Mouse (Mus musculus): Measurements from ENCODE around the gene Scaf1. TPM values are rescaled to one million over a fixed set of nuclear protein-coding genes. Genes with fewer than 3 reads are reported as not detected.

The Scaf1 gene
- polyA plus RNA-seq, 1 experiment = not detected

GRCm38 (mm10) chr7:44984833-44985164, 31.4 kb downstream of the Scaf1 start:
- no peak overlapping the region for H3K4me3 ChIP-seq (ENCODE audit: insufficient read depth, low read depth, low read length)
- TF ChIP-seq POLR2A (IDR thresholded peaks at IDR 0.05; ENCODE audit: insufficient read depth, low read depth, low read length) (no peak), CTCF (IDR thresholded peaks at IDR 0.05; ENCODE audit: insufficient read depth, low read depth, low read length) (no peak)
- H3K4me1 ChIP-seq (ENCODE audit: control insufficient read depth, insufficient read depth, low read length) = peaks cover 20% of the 10 kb centered on the region
- WGBS = 38% methylated on average over 3 of the region's 3 CpGs
- H3K27ac ChIP-seq (ENCODE audit: insufficient read depth, low read depth, low read length) = no peak overlapping the region

DNA sequence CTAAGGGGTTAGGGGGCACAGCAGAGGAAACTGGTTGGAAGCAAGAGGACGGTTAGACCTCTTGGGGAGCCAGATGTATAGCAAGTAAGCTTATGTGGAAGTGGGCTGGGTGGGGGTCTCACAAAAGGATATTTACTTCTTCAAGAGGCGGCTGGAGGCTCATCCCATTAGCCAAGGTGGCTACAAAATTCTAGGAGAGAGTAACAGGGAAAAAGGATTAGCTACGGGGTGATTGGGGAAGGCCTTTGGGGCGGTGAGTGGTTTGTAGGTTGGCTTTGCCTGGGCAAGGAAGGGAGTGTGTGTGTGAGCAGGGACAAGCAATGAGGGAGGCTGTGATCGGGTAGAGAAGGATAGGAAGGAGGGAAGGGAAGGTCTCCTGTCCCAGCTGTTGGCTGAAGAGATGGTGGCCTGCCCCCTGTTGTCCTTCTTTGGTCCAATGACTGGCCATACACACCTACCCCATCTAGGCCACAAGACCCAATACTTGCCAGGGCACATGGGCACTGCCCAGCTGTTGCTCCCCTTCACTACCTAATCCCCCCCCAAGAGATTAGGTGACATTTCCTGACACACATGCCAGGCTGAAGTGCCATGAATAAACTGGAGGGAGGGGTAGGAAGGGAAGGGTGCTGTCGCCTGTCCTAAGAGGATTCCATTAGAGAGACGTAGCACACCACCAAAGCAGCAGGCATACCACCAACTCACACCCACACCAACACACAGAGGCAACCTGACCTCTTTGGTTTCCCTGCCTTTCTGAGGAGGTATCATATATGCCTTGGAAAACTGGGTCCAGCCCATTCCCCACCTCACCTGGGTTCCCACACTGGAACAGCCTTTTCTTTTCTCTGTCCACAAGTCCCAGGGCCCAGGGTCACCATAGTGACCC, 32.0 kb downstream of the Scaf1 start:
- H3K4me1 ChIP-seq (ENCODE audit: control insufficient read depth, insufficient read depth, low read length) = peaks cover 20% of the 10 kb centered on the region
- H3K27ac ChIP-seq (ENCODE audit: insufficient read depth, low read depth, low read length) = no peak overlapping the region
- no peak overlapping the region for H3K4me3 ChIP-seq (ENCODE audit: insufficient read depth, low read depth, low read length)
- WGBS = 63% methylated on average over 7 of the region's 7 CpGs
- TF ChIP-seq CTCF (IDR thresholded peaks at IDR 0.05; ENCODE audit: insufficient read depth, low read depth, low read length) (no peak), POLR2A (IDR thresholded peaks at IDR 0.05; ENCODE audit: insufficient read depth, low read depth, low read length) (no peak)

DNA sequence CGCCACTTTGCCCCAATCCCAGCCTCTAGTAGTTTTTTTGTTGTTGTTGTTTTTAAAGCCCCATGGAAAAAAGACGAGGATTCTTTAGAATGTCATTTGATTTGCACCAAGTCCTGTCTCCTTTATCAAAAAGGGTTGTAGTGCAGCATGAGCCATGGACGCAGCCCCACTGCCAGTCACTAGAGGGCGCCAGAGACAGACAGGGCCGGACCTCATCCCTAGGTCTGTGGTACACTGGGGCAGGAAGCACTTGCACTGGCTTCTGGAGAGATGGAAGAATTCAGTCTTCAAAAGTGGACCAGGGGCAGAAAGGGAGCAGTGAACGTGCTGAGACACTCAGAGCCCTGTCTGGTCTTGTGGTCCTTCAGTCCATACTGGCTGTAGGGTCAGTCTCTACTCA, 33.1 kb downstream of the Scaf1 start:
- TF ChIP-seq POLR2A (IDR thresholded peaks at IDR 0.05; ENCODE audit: insufficient read depth, low read depth, low read length) (no peak), CTCF (IDR thresholded peaks at IDR 0.05; ENCODE audit: insufficient read depth, low read depth, low read length) (peak; percentile 85)
- no peak overlapping the region for H3K27ac ChIP-seq (ENCODE audit: insufficient read depth, low read depth, low read length)
- H3K4me1 ChIP-seq (ENCODE audit: control insufficient read depth, insufficient read depth, low read length) = peaks cover 18% of the 10 kb centered on the region
- WGBS = 23% methylated on average over 6 of the region's 6 CpGs
- no peak overlapping the region for H3K4me3 ChIP-seq (ENCODE audit: insufficient read depth, low read depth, low read length)

- WGBS = 95% methylated on average over 8 of the region's 8 CpGs
- peaks cover 14% of the 10 kb centered on the region for H3K4me1 ChIP-seq (ENCODE audit: control insufficient read depth, insufficient read depth, low read length)
- TF ChIP-seq POLR2A (IDR thresholded peaks at IDR 0.05; ENCODE audit: insufficient read depth, low read depth, low read length) = no peak
- TF ChIP-seq CTCF (IDR thresholded peaks at IDR 0.05; ENCODE audit: insufficient read depth, low read depth, low read length) = no peak
- H3K4me3 ChIP-seq (ENCODE audit: insufficient read depth, low read depth, low read length) = no peak overlapping the region
- no peak overlapping the region for H3K27ac ChIP-seq (ENCODE audit: insufficient read depth, low read depth, low read length)
Observed at GRCm38 (mm10) chr7:44981539-44981938, 34.6 kb downstream of the Scaf1 start.

DNA sequence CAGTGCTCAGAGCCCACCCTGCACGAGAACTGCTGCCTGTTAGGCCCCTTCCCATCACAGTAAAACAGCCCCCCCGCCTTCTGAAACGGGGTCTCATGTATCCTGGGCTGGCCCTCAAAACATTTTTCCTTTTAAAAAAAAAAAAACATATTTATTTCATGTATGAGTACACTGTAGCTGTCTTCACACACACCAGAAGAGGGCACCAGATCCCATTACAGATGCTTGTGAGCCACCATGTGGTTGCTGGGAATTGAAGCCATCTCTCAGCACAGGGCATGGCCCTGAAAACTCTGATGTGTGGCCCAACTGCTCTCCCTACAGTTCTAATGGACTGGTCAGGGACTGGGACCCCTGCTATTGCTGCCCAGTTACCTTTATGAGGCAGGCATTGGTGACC, 37.9 kb downstream of the Scaf1 start:
- Histone ChIP-seq H3K27ac (ENCODE audit: insufficient read depth, low read depth, low read length) (no peak overlapping the region), H3K4me3 (ENCODE audit: insufficient read depth, low read depth, low read length) (no peak overlapping the region), H3K4me1 (ENCODE audit: control insufficient read depth, insufficient read depth, low read length) (peaks cover 8% of the 10 kb centered on the region; the same call in 1 of the 2 replicates)
- 88% methylated on average over 3 of the region's 3 CpGs for WGBS
- no peak for TF ChIP-seq CTCF (IDR thresholded peaks at IDR 0.05; ENCODE audit: insufficient read depth, low read depth, low read length)
- TF ChIP-seq POLR2A (IDR thresholded peaks at IDR 0.05; ENCODE audit: insufficient read depth, low read depth, low read length) = no peak

DNA sequence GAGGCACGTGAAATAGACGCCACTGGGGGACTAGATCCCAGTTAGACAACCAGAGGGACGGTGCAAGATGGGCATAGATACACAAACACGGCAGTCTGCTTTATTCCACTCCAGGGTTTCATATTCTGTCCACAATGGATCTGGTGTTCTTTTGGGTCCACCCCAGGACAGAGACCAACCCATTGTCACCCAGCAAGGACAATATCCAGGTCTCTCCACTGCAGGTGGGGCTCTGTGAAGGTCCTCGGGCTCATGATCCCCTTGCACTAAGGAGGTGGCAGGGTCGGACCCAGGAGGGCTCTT, 41.1 kb downstream of the Scaf1 start:
- WGBS = 11% methylated on average over 6 of the region's 6 CpGs
- Histone ChIP-seq H3K27ac (ENCODE audit: insufficient read depth, low read depth, low read length) (peak overlapping the region; percentile 43; the same call in 1 of the 2 replicates), H3K4me1 (ENCODE audit: control insufficient read depth, insufficient read depth, low read length) (peaks cover 32% of the 10 kb centered on the region), H3K4me3 (ENCODE audit: insufficient read depth, low read depth, low read length) (no peak overlapping the region)
- TF ChIP-seq POLR2A (IDR thresholded peaks at IDR 0.05; ENCODE audit: insufficient read depth, low read depth, low read length) (no peak), CTCF (IDR thresholded peaks at IDR 0.05; ENCODE audit: insufficient read depth, low read depth, low read length) (no peak)

DNA sequence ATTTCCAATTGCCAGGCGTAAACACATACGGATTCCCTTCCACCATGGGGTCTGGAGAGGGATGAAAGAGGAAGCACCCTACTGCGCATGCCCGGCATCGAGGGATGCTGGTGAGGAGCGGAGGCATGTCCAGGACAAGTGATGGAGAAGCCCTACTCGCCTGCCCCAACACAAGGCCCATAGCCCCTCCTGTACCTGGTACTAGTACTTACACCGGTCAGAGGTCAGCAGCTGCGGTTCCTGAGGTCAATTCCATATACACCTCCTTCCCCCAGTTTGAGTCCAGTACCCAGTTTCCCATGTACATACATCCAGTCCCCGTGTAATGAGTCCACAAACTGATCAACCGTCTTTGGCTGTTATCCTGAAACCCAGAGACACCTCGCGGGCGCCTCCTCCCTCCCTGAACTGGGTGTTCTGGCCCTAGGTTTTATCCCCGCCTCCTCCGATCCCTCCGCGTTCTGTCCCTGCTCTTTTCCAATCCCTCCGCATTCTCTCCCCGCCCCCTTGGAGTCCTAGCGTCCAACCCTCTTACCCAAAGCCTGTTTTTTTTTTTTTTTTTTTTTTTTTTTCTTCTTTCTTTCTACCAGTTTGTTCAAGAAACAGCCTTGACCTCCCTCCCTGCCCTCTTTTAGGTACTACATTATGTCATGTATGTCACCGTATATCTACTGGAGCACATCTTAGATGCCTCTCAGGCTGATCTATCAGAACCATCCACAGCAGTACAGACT, 41.6 kb downstream of the Scaf1 start, which contains the start of gene Cpt1c:
Gene Cpt1c, minus strand, starts transcription at position 469 of the 734 bp plus-strand sequence.
- Histone ChIP-seq H3K4me3 (ENCODE audit: insufficient read depth, low read depth, low read length) (peak within 1 kb of the TSS; percentile 70), H3K27ac (ENCODE audit: insufficient read depth, low read depth, low read length) (peak within 1 kb of the TSS; percentile 93), H3K4me1 (ENCODE audit: control insufficient read depth, insufficient read depth, low read length) (peaks cover 32% of the 10 kb centered on the region)
- TF ChIP-seq CTCF (IDR thresholded peaks at IDR 0.05; ENCODE audit: insufficient read depth, low read depth, low read length) = no peak
- TF ChIP-seq POLR2A (IDR thresholded peaks at IDR 0.05; ENCODE audit: insufficient read depth, low read depth, low read length) = peak; percentile 76
- WGBS = under 1% methylated on average over 22 of the region's 22 CpGs

DNA sequence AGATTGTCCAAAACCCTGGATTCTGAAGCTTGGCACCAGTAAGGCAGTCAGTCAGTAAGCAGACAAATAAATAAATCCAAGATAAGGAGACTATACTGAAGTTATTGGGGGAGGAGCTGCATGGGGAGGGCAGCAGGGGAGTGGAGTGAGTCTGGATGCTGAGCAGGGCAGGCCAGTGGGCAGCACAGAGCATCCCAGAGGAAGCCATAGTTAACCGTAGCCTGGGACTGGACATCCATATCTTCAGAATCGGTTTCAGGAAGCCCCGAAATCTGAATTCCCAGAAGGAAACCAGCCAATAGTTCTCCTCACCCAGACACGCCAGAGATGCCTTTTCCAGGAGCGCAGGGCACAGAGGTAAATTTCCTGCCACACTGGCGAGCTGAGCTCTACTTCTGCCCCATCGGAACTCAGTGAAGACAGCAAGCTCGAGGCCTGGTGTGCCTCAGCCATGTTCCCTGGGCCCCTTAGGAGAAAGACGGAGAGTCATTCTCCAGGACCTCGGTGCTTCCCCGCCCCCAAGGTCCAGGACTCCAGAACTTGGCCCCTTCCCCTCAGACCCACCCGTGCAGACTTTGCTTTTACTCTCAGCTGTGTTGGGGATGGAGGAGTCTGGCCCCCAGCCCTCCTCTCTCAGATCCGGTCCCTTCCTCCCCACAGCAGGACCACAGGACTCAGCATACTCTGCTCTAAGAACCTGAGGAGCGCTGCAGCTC, 42.6 kb downstream of the Scaf1 start:
- TF ChIP-seq CTCF (IDR thresholded peaks at IDR 0.05; ENCODE audit: insufficient read depth, low read depth, low read length) = no peak
- TF ChIP-seq POLR2A (IDR thresholded peaks at IDR 0.05; ENCODE audit: insufficient read depth, low read depth, low read length) = no peak
- Histone ChIP-seq H3K4me3 (ENCODE audit: insufficient read depth, low read depth, low read length) (peak overlapping the region; percentile 70), H3K4me1 (ENCODE audit: control insufficient read depth, insufficient read depth, low read length) (peaks cover 32% of the 10 kb centered on the region), H3K27ac (ENCODE audit: insufficient read depth, low read depth, low read length) (peak overlapping the region; percentile 93)
- WGBS = 11% methylated on average over 14 of the region's 14 CpGs
